Mouse (Mus musculus): ENCODE results near the gene Slc2a8.

GRCm38 (mm10) chr2:32963981-32964380, 17.9 kb downstream of the Slc2a8 start:
- TF ChIP-seq POLR2A (IDR thresholded peaks at IDR 0.05; ENCODE audit: low read depth, low read length) (no peak), CTCF (conservative IDR thresholded peaks at IDR 0.05; ENCODE audit: insufficient read depth, insufficient read length, low read depth, low read length) (no peak)

All from kidney, adult 2 months (tissue).